Mouse (Mus musculus): ENCODE results near the gene Cebpa.

Cebpa gene

GRCm38 (mm10) chr7:35118841-35119413 lies at the start of gene Cebpa:
TSS of gene Cebpa (plus strand) at chr7:35119293.
- peak; percentile 91 for DNase-seq (ENCODE audit: low spot score)

GRCm38 (mm10) chr7:35076645-35077044 lies 42.4 kb upstream of the Cebpa start:
- DNase-seq (ENCODE audit: low spot score) = no peak

- peak; percentile 80 for DNase-seq (ENCODE audit: low spot score)
Measured at GRCm38 (mm10) chr7:35080843-35081338, 38.2 kb upstream of the Cebpa start.

GRCm38 (mm10) chr7:35081406-35082104 lies 37.5 kb upstream of the Cebpa start:
- no peak for DNase-seq (ENCODE audit: low spot score)

GRCm38 (mm10) chr7:35084565-35085360 lies 34.3 kb upstream of the Cebpa start:
- DNase-seq (ENCODE audit: low spot score) = peak; percentile 46

GRCm38 (mm10) chr7:35086271-35086861 lies 32.7 kb upstream of the Cebpa start:
- peak; percentile 63 for DNase-seq (ENCODE audit: low spot score)

- peak; percentile 46 for DNase-seq (ENCODE audit: low spot score)
Measured at GRCm38 (mm10) chr7:35090550-35090949, 28.5 kb upstream of the Cebpa start.

GRCm38 (mm10) chr7:35094975-35095678 lies 24.0 kb upstream of the Cebpa start:
- DNase-seq (ENCODE audit: low spot score) = no peak

- no peak for DNase-seq (ENCODE audit: low spot score)
Measured at GRCm38 (mm10) chr7:35098777-35099176, 20.3 kb upstream of the Cebpa start.

- DNase-seq (ENCODE audit: low spot score) = no peak
Measured at GRCm38 (mm10) chr7:35099528-35099927, 19.6 kb upstream of the Cebpa start.

- DNase-seq (ENCODE audit: low spot score) = no peak
Measured at GRCm38 (mm10) chr7:35106614-35107013, 12.5 kb upstream of the Cebpa start.

- DNase-seq (ENCODE audit: low spot score) = no peak
Measured at GRCm38 (mm10) chr7:35107630-35108029, 11.5 kb upstream of the Cebpa start.

- peak; percentile 59 for DNase-seq (ENCODE audit: low spot score)
Measured at GRCm38 (mm10) chr7:35108046-35108445, 11.0 kb upstream of the Cebpa start.

GRCm38 (mm10) chr7:35108663-35109062 lies 10.4 kb upstream of the Cebpa start:
- no peak for DNase-seq (ENCODE audit: low spot score)

GRCm38 (mm10) chr7:35113136-35113535 lies 6.0 kb upstream of the Cebpa start:
- no peak for DNase-seq (ENCODE audit: low spot score)

GRCm38 (mm10) chr7:35113721-35114120 lies 5.4 kb upstream of the Cebpa start:
- DNase-seq (ENCODE audit: low spot score) = no peak

- peak; percentile 83 for DNase-seq (ENCODE audit: low spot score)
Measured at GRCm38 (mm10) chr7:35116524-35116923, 2.6 kb upstream of the Cebpa start.

- peak; percentile 26 for DNase-seq (ENCODE audit: low spot score)
Measured at GRCm38 (mm10) chr7:35117052-35117451, 2.0 kb upstream of the Cebpa start.

- DNase-seq (ENCODE audit: low spot score) = no peak
Measured at GRCm38 (mm10) chr7:35117761-35118098, 1.4 kb upstream of the Cebpa start.

- peak; percentile 80 for DNase-seq (ENCODE audit: low spot score)
Measured at GRCm38 (mm10) chr7:35118099-35118781, 853 bp upstream of the Cebpa start.

GRCm38 (mm10) chr7:35119506-35120145 lies 533 bp downstream of the Cebpa start:
- no peak for DNase-seq (ENCODE audit: low spot score)

Measured in yolk sac, embryonic 10.5 days (tissue).